Mouse (Mus musculus) limb, embryonic 15.5 days (tissue): ENCODE measurements around the gene Dedd2. TPM values are rescaled to one million over a fixed set of nuclear protein-coding genes. Genes with fewer than 3 reads are reported as not detected.
A peak's percentile ranks its signal among the peaks of the same experiment; 100 is the strongest.

Source experiments
- ATAC-seq: fragments of 200-750 bp; cut with Nextera tagmentation; 2 replicates; pipeline ENCODE4 v1.8.0; 2017; ENCODE audit warnings: low read depth, moderate TSS enrichment; ENCODE audit not compliant: insufficient number of reproducible peaks, low FRiP score, low TSS enrichment
- H3K27ac ChIP-seq: fragments of 300-500 bp; sonication (generic); 2 replicates; pipeline ENCODE4 v1.5.1; 2015; ENCODE audit warnings: moderate library complexity, mild to moderate bottlenecking, inconsistent platforms
- H3K27me3 ChIP-seq: fragments of 300-500 bp; sonication (generic); 2 replicates; pipeline ENCODE4 v1.6.1; 2015; ENCODE audit warnings: inconsistent platforms
- H3K36me3 ChIP-seq: fragments of 300-500 bp; sonication (generic); 2 replicates; pipeline ENCODE4 v1.6.1; 2015; ENCODE audit warnings: inconsistent platforms
- H3K4me1 ChIP-seq: fragments of 300-500 bp; sonication (generic); 2 replicates; pipeline ENCODE4 v1.6.1; 2015; ENCODE audit warnings: inconsistent platforms
- H3K4me2 ChIP-seq: fragments of 300-500 bp; sonication (generic); 2 replicates; pipeline ENCODE4 v1.6.1; 2015; ENCODE audit warnings: mild to moderate bottlenecking, inconsistent platforms
- H3K4me3 ChIP-seq: fragments of 300-500 bp; sonication (generic); 2 replicates; pipeline ENCODE4 v1.5.1; 2015; ENCODE audit warnings: mild to moderate bottlenecking, inconsistent platforms
- H3K9ac ChIP-seq: fragments of 300-500 bp; sonication (generic); 2 replicates; pipeline ENCODE4 v1.6.1; 2015; ENCODE audit warnings: inconsistent platforms
- H3K9me3 ChIP-seq: fragments of 300-500 bp; sonication (generic); 2 replicates; pipeline ENCODE4 v1.6.1; 2016; ENCODE audit warnings: inconsistent platforms
- WGBS: fragments of 180-500 bp; shearing (Covaris S2); methylation state at CpG from one replicate; pipeline ENCODE4 v1.1.7; 2015; 5-methylcytosine and 5-hydroxymethylcytosine counted together
- polyA plus RNA-seq: library from polyadenylated mRNA; unstranded; fragments of >200 nt; fragmentation: Nextera tagmentation; extraction: Ambion mirVana; gene quantifications from 2 replicates; pipeline ENCODE4 v1.2.1, GENCODE M21; 2015

The Dedd2 gene
- polyA plus RNA-seq, 1 experiment from 2014 or later = 12.2 TPM

GRCm38 (mm10) chr7:25243361-25243760 is 22.9 kb upstream of the Dedd2 start:
- no peak for ATAC-seq
- peaks cover 44% of the 10 kb centered on the region for H3K36me3 ChIP-seq
- WGBS = 86% methylated on average over 4 of the region's 4 CpGs
- H3K27ac ChIP-seq = no peak overlapping the region; the same call in 1 of the 2 replicates
- H3K9ac ChIP-seq = no peak overlapping the region
- peaks cover 70% of the 10 kb centered on the region for H3K4me1 ChIP-seq
- no peaks in the 10 kb centered on the region for H3K27me3 ChIP-seq
- H3K9me3 ChIP-seq = no peaks in the 10 kb centered on the region
- no peak overlapping the region for H3K4me3 ChIP-seq
- no peak overlapping the region for H3K4me2 ChIP-seq

- no peaks in the 10 kb centered on the region for H3K9me3 ChIP-seq
- H3K4me1 ChIP-seq = peaks cover 57% of the 10 kb centered on the region
- H3K27ac ChIP-seq = peak overlapping the region; percentile 63
- no peak overlapping the region for H3K4me2 ChIP-seq
- 30% methylated on average over 2 of the region's 2 CpGs for WGBS
- no peaks in the 10 kb centered on the region for H3K27me3 ChIP-seq
- ATAC-seq = no peak
- no peak overlapping the region for H3K9ac ChIP-seq
- H3K36me3 ChIP-seq = peaks cover 44% of the 10 kb centered on the region
- no peak overlapping the region for H3K4me3 ChIP-seq
Observed at GRCm38 (mm10) chr7:25241062-25241461, 20.6 kb upstream of the Dedd2 start.

- H3K9me3 ChIP-seq = no peaks in the 10 kb centered on the region
- peak overlapping the region; percentile 23; the same call in 1 of the 2 replicates for H3K27ac ChIP-seq
- no peak overlapping the region for H3K9ac ChIP-seq
- H3K36me3 ChIP-seq = peaks cover 40% of the 10 kb centered on the region
- 55% methylated on average over 7 of the region's 7 CpGs for WGBS
- no peaks in the 10 kb centered on the region for H3K27me3 ChIP-seq
- peaks cover 57% of the 10 kb centered on the region for H3K4me1 ChIP-seq
- no peak overlapping the region for H3K4me3 ChIP-seq
- H3K4me2 ChIP-seq = no peak overlapping the region
- ATAC-seq = no peak
Observed at GRCm38 (mm10) chr7:25240631-25241030, 20.2 kb upstream of the Dedd2 start.

GRCm38 (mm10) chr7:25238829-25239623 is 18.6 kb upstream of the Dedd2 start:
- H3K4me1 ChIP-seq = peaks cover 52% of the 10 kb centered on the region
- H3K9me3 ChIP-seq = no peaks in the 10 kb centered on the region
- H3K4me2 ChIP-seq = peak overlapping the region; percentile 74
- peak overlapping the region; percentile 86 for H3K4me3 ChIP-seq
- peak overlapping the region; percentile 8; the same call in 1 of the 2 replicates for H3K9ac ChIP-seq
- ATAC-seq = peak; percentile 55
- peaks cover 40% of the 10 kb centered on the region for H3K36me3 ChIP-seq
- WGBS = 2% methylated on average over 30 of the region's 30 CpGs
- no peaks in the 10 kb centered on the region for H3K27me3 ChIP-seq
- peak overlapping the region; percentile 88 for H3K27ac ChIP-seq

- Histone ChIP-seq H3K9me3 (no peaks in the 10 kb centered on the region), H3K27ac (peak overlapping the region; percentile 88), H3K4me1 (peaks cover 47% of the 10 kb centered on the region), H3K27me3 (no peaks in the 10 kb centered on the region), H3K4me2 (peak overlapping the region; percentile 74), H3K9ac (peak overlapping the region; percentile 8; the same call in 1 of the 2 replicates), H3K36me3 (peaks cover 41% of the 10 kb centered on the region), H3K4me3 (peak overlapping the region; percentile 86)
- WGBS = under 1% methylated on average over 23 of the region's 23 CpGs
- ATAC-seq = peak; percentile 93
Observed at GRCm38 (mm10) chr7:25238015-25238706, 17.7 kb upstream of the Dedd2 start.

- Histone ChIP-seq H3K9me3 (no peaks in the 10 kb centered on the region), H3K27me3 (no peaks in the 10 kb centered on the region), H3K9ac (peak within 1 kb of the TSS; percentile 96), H3K36me3 (peaks cover 41% of the 10 kb centered on the region), H3K27ac (peak within 1 kb of the TSS; percentile 88), H3K4me3 (peak within 1 kb of the TSS; percentile 86), H3K4me1 (peaks cover 45% of the 10 kb centered on the region), H3K4me2 (peak within 1 kb of the TSS; percentile 74)
- WGBS = under 1% methylated on average over 74 of the region's 76 CpGs
- ATAC-seq = peak; percentile 90
Observed at GRCm38 (mm10) chr7:25237249-25238014, 17.0 kb upstream of the Dedd2 start, which contains the start of gene Gsk3a. TSS of gene Gsk3a (minus strand) at chr7:25237851.

GRCm38 (mm10) chr7:25235526-25235925 is 15.1 kb upstream of the Dedd2 start:
- Histone ChIP-seq H3K4me1 (peaks cover 39% of the 10 kb centered on the region), H3K36me3 (peaks cover 51% of the 10 kb centered on the region), H3K9ac (no peak overlapping the region), H3K4me3 (no peak overlapping the region), H3K27me3 (no peaks in the 10 kb centered on the region), H3K27ac (no peak overlapping the region), H3K4me2 (peak overlapping the region; percentile 74; the same call in 1 of the 2 replicates), H3K9me3 (no peaks in the 10 kb centered on the region)
- ATAC-seq = no peak
- WGBS = 78% methylated on average over 5 of the region's 5 CpGs

GRCm38 (mm10) chr7:25233061-25233460 is 12.6 kb upstream of the Dedd2 start:
- WGBS = 85% methylated on average over 2 of the region's 2 CpGs
- no peak for ATAC-seq
- H3K4me3 ChIP-seq = no peak overlapping the region
- H3K9ac ChIP-seq = no peak overlapping the region
- no peak overlapping the region; the same call in 1 of the 2 replicates for H3K27ac ChIP-seq
- H3K4me1 ChIP-seq = peaks cover 28% of the 10 kb centered on the region
- H3K27me3 ChIP-seq = no peaks in the 10 kb centered on the region
- H3K36me3 ChIP-seq = peaks cover 75% of the 10 kb centered on the region
- H3K4me2 ChIP-seq = no peak overlapping the region
- H3K9me3 ChIP-seq = no peaks in the 10 kb centered on the region

- Histone ChIP-seq H3K4me3 (no peak overlapping the region), H3K9ac (no peak overlapping the region), H3K36me3 (peaks cover 84% of the 10 kb centered on the region), H3K4me2 (no peak overlapping the region), H3K27ac (no peak overlapping the region), H3K9me3 (no peaks in the 10 kb centered on the region), H3K27me3 (no peaks in the 10 kb centered on the region), H3K4me1 (peaks cover 28% of the 10 kb centered on the region)
- no peak for ATAC-seq
- 56% methylated on average over 5 of the region's 5 CpGs for WGBS
Observed at GRCm38 (mm10) chr7:25232101-25232648, 11.8 kb upstream of the Dedd2 start.

GRCm38 (mm10) chr7:25230690-25231285 is 10.4 kb upstream of the Dedd2 start:
- H3K4me1 ChIP-seq = peaks cover 15% of the 10 kb centered on the region
- peaks cover 98% of the 10 kb centered on the region for H3K36me3 ChIP-seq
- 82% methylated on average over 9 of the region's 9 CpGs for WGBS
- no peak overlapping the region for H3K4me3 ChIP-seq
- H3K9ac ChIP-seq = no peak overlapping the region
- no peaks in the 10 kb centered on the region for H3K27me3 ChIP-seq
- H3K9me3 ChIP-seq = no peaks in the 10 kb centered on the region
- no peak overlapping the region for H3K27ac ChIP-seq
- no peak overlapping the region for H3K4me2 ChIP-seq
- no peak for ATAC-seq
